Mouse (Mus musculus) CH12.LX (cell line): ENCODE data around the gene Slc25a41.
A peak's percentile ranks its signal among the peaks of the same experiment; 100 is the strongest.

Experiments
- CTCF ChIP-seq, 2 experiments: IDR thresholded peaks in 1 of 2; conservative IDR thresholded peaks in 1 of 2; 2 replicates each; pipeline ENCODE4 v1.5.1; 2011 to 2012; ENCODE audit warnings: low read depth in 2 of 2, low read length in 2 of 2, improper control_type of control experiment in 1 of 2, inconsistent platforms in 1 of 2, mild to moderate bottlenecking in 1 of 2, moderate library complexity in 1 of 2
- EP300 ChIP-seq: IDR thresholded peaks from 2 replicates; pipeline ENCODE4 v1.6.1; 2011; ENCODE audit warnings: low read length, improper control_type of control experiment
- KAT2A ChIP-seq: IDR thresholded peaks from 2 replicates; pipeline ENCODE4 v1.6.1; 2012; ENCODE audit warnings: low read length, improper control_type of control experiment, inconsistent platforms; ENCODE audit not compliant: insufficient replicate concordance
- MAX ChIP-seq: IDR thresholded peaks from 2 replicates; pipeline ENCODE4 v1.6.1; 2011; ENCODE audit warnings: low read length, improper control_type of control experiment
- MXI1 ChIP-seq: IDR thresholded peaks from 2 replicates; pipeline ENCODE4 v1.6.1; 2011; ENCODE audit warnings: mild to moderate bottlenecking, low read depth, low read length, improper control_type of control experiment
- POLR2A ChIP-seq: IDR thresholded peaks from 2 replicates; pipeline ENCODE4 v1.6.1; 2011; ENCODE audit warnings: low read depth, mild to moderate bottlenecking, improper control_type of control experiment, low read length
- TBP ChIP-seq: conservative IDR thresholded peaks from 2 replicates; pipeline ENCODE4 v1.6.1; 2011; ENCODE audit warnings: low read depth, low read length, improper control_type of control experiment
- TCF12 ChIP-seq: IDR thresholded peaks from 2 replicates; pipeline ENCODE4 v1.6.1; 2014; ENCODE audit warnings: low read depth, mild to moderate bottlenecking, inconsistent platforms, low read length, improper control_type of control experiment
- UBTF ChIP-seq: IDR thresholded peaks from 2 replicates; pipeline ENCODE4 v1.6.1; 2012; ENCODE audit warnings: low read depth, mild to moderate bottlenecking, inconsistent platforms, low read length, improper control_type of control experiment, moderate library complexity
- ZC3H11A ChIP-seq: IDR thresholded peaks from 2 replicates; pipeline ENCODE4 v1.6.1; 2012; ENCODE audit warnings: low read depth, mild to moderate bottlenecking, inconsistent platforms, low read length, improper control_type of control experiment
- ZNF384 ChIP-seq: IDR thresholded peaks from 2 replicates; pipeline ENCODE4 v1.6.1; 2012; ENCODE audit warnings: low read depth, low read length, improper control_type of control experiment, inconsistent platforms

DNA sequence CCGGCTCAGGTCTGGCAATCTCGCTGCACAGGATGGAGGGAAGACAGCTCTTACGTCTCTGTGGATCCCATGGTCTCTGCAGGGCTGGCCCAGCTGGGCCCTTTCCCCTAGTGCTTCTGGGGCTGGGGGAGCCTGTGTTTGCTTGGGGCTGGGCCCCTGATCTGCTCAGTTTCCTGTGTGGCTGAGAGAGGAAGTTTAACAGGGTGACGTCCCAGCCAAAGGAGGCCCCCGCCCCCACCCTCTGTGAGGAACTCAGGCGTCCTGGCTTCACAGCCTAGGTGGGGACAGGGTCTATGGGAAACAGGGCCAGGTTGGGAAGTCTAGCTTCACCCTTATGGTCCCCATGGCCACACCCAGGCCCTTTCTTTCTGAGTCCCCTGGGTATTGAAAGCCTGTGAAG is 36.9 kb upstream of the Slc25a41 start, which contains the start of gene Dennd1c:
- TF ChIP-seq POLR2A (peak; percentile 68), MAX (no peak), CTCF (conservative IDR thresholded peaks at IDR 0.05 in 1 of 2, IDR thresholded peaks at IDR 0.05 in 1 of 2; ENCODE audit: low read depth in 2 of 2, low read length in 2 of 2) (no peak), UBTF (no peak), TBP (no peak), KAT2A (no peak), EP300 (no peak; the same call in 1 of the 2 replicates), ZNF384 (no peak), MXI1 (no peak), ZC3H11A (no peak), TCF12 (peak; percentile 62)
